Mouse (Mus musculus) embryo, embryonic 11 days (tissue): ENCODE results near the gene Tbx10.
"Not testable (repeated sequence)": the region's sequence is repeated elsewhere in the genome, so short reads cannot be mapped to it uniquely, and the experiment has no call there.

ENCODE experiments used
- DNase-seq: peaks from one replicate; pipeline ENCODE4 v3.0.0-alpha.2; 2015

Gene Tbx10

GRCm38 (mm10) chr19:3992416-3992815, at the start of gene Tbx10:
Gene Tbx10 (plus strand): TSS chr19:3992752.
- DNase-seq = no peak

GRCm38 (mm10) chr19:3942986-3943735, 49.4 kb upstream of the Tbx10 start:
- DNase-seq = peak; percentile 20

GRCm38 (mm10) chr19:3945872-3946564, 46.5 kb upstream of the Tbx10 start:
- DNase-seq = no peak

- peak; percentile 77 for DNase-seq
These were observed 45.8 kb upstream of the Tbx10 start for GRCm38 (mm10) chr19:3946715-3947114.

GRCm38 (mm10) chr19:3947813-3948212, 44.7 kb upstream of the Tbx10 start:
- DNase-seq = no peak

- no peak for DNase-seq
These were observed 44.0 kb upstream of the Tbx10 start for GRCm38 (mm10) chr19:3948546-3948945.

GRCm38 (mm10) chr19:3950331-3950730, 42.2 kb upstream of the Tbx10 start:
- DNase-seq = no peak

- DNase-seq = no peak
These were observed 41.1 kb upstream of the Tbx10 start for GRCm38 (mm10) chr19:3951461-3951860.

GRCm38 (mm10) chr19:3952099-3952498, 40.5 kb upstream of the Tbx10 start:
- DNase-seq = no peak

- no peak for DNase-seq
These were observed 37.5 kb upstream of the Tbx10 start for GRCm38 (mm10) chr19:3955033-3955432.

- no peak for DNase-seq
These were observed 36.7 kb upstream of the Tbx10 start for GRCm38 (mm10) chr19:3955804-3956203.

GRCm38 (mm10) chr19:3957296-3958036, 35.1 kb upstream of the Tbx10 start:
- DNase-seq = not testable (repeated sequence)

- DNase-seq = no peak
These were observed 34.1 kb upstream of the Tbx10 start, which contains the start of gene Aldh3b3 for GRCm38 (mm10) chr19:3958470-3958869. Gene Aldh3b3 (plus strand): TSS chr19:3958645.

- no peak for DNase-seq
These were observed 33.5 kb upstream of the Tbx10 start for GRCm38 (mm10) chr19:3959030-3959429.

- no peak for DNase-seq
These were observed 32.3 kb upstream of the Tbx10 start for GRCm38 (mm10) chr19:3960211-3960610.

- not testable (repeated sequence) for DNase-seq
These were observed 30.7 kb upstream of the Tbx10 start for GRCm38 (mm10) chr19:3961805-3962204.

- DNase-seq = peak; percentile 39
These were observed 30.1 kb upstream of the Tbx10 start for GRCm38 (mm10) chr19:3962469-3962868.

- no peak for DNase-seq
These were observed 28.5 kb upstream of the Tbx10 start for GRCm38 (mm10) chr19:3964030-3964429.

- DNase-seq = peak; percentile 28
These were observed 26.0 kb upstream of the Tbx10 start for GRCm38 (mm10) chr19:3966330-3967075.

GRCm38 (mm10) chr19:3967258-3967657, 25.3 kb upstream of the Tbx10 start:
- DNase-seq = no peak

GRCm38 (mm10) chr19:3972229-3972628, 20.3 kb upstream of the Tbx10 start, which contains the start of gene Aldh3b2:
Gene Aldh3b2 (plus strand): TSS chr19:3972328.
- peak; percentile 29 for DNase-seq

GRCm38 (mm10) chr19:3974608-3975007, 17.9 kb upstream of the Tbx10 start:
- DNase-seq = not testable (repeated sequence)

GRCm38 (mm10) chr19:3975866-3976265, 16.7 kb upstream of the Tbx10 start:
- no peak for DNase-seq
